Mouse (Mus musculus) midbrain, embryonic 14.5 days (tissue): ENCODE results near the gene Alk. TPM values are rescaled to one million over a fixed set of nuclear protein-coding genes. Genes with fewer than 3 reads are reported as not detected.

Source experiments
- ATAC-seq: fragments of 200-750 bp; cut with Nextera tagmentation; 2 replicates; pipeline ENCODE4 v1.8.0; 2017; ENCODE audit warnings: moderate number of reproducible peaks, moderate library complexity; ENCODE audit not compliant: low FRiP score, low TSS enrichment
- DNase-seq: peaks from one replicate; pipeline ENCODE4 v3.0.0-alpha.2; 2015
- H3K27ac ChIP-seq: fragments of 300-500 bp; sonication (generic); replicated peaks from 2 replicates; pipeline ENCODE4 v1.5.1; 2014; ENCODE audit warnings: mild to moderate bottlenecking, low read depth, low read length, moderate library complexity
- H3K27me3 ChIP-seq: fragments of 300-500 bp; sonication (generic); 2 replicates; pipeline ENCODE4 v1.6.1; 2014; ENCODE audit warnings: low read length, control low read depth, mixed read lengths; ENCODE audit not compliant: control insufficient read depth, insufficient read depth
- H3K36me3 ChIP-seq: fragments of 300-500 bp; sonication (generic); 2 replicates; pipeline ENCODE4 v1.6.1; 2014; ENCODE audit warnings: low read length, control low read depth; ENCODE audit not compliant: control insufficient read depth, insufficient read depth
- H3K4me1 ChIP-seq: fragments of 300-500 bp; sonication (generic); 2 replicates; pipeline ENCODE4 v1.6.1; 2014; ENCODE audit warnings: mild to moderate bottlenecking, antibody characterized with exemption, low read length, control low read depth; ENCODE audit not compliant: control insufficient read depth, insufficient read depth
- H3K4me2 ChIP-seq: fragments of 300-500 bp; sonication (generic); 2 replicates; pipeline ENCODE4 v1.6.1; 2014; ENCODE audit warnings: mild to moderate bottlenecking, low read length, moderate library complexity
- H3K4me3 ChIP-seq: fragments of 300-500 bp; sonication (generic); replicated peaks from 2 replicates; pipeline ENCODE4 v1.5.1; 2014; ENCODE audit warnings: low read depth, low read length
- H3K9ac ChIP-seq: fragments of 300-500 bp; sonication (generic); replicated peaks from 2 replicates; pipeline ENCODE4 v1.6.1; 2014; ENCODE audit warnings: mild to moderate bottlenecking, low read length, moderate library complexity
- H3K9me3 ChIP-seq: fragments of 300-500 bp; sonication (generic); 2 replicates; pipeline ENCODE4 v1.6.1; 2016; ENCODE audit warnings: low read length, control low read depth, mixed read lengths; ENCODE audit not compliant: control insufficient read depth
- WGBS: fragments of 180-500 bp; shearing (Covaris S2); extraction: QIAGEN DNeasy Blood & Tissue Kit; methylation state at CpG from one replicate; pipeline ENCODE4 v1.1.7; 2014; 5-methylcytosine and 5-hydroxymethylcytosine counted together
- polyA plus RNA-seq: library from polyadenylated mRNA; unstranded; fragments of >200 nt; fragmentation: Nextera tagmentation; extraction: Ambion mirVana; gene quantifications from 2 replicates; pipeline ENCODE4 v1.2.1, GENCODE M21; 2014

Alk gene
- polyA plus RNA-seq, 1 experiment from 2014 or later, result 2.6 TPM

GRCm38 (mm10) chr17:71871981-71872380 is 732.4 kb downstream of the Alk start:
- no peak overlapping the region for H3K27ac ChIP-seq
- no peak for ATAC-seq
- H3K4me3 ChIP-seq, result no peak overlapping the region
- no peak for DNase-seq
- H3K9ac ChIP-seq, result no peak overlapping the region
- no peaks in the 10 kb centered on the region for H3K9me3 ChIP-seq
- H3K4me2 ChIP-seq, result no peak overlapping the region
- no peaks in the 10 kb centered on the region for H3K27me3 ChIP-seq
- WGBS, result 87% methylated on average over 7 of the region's 7 CpGs
- no peaks in the 10 kb centered on the region for H3K36me3 ChIP-seq
- peaks cover 7% of the 10 kb centered on the region for H3K4me1 ChIP-seq

GRCm38 (mm10) chr17:71870641-71871040 is 733.8 kb downstream of the Alk start:
- H3K4me3 ChIP-seq, result no peak overlapping the region
- 100% methylated on average over 1 of the region's 1 CpGs for WGBS

GRCm38 (mm10) chr17:71870232-71870621 is 734.2 kb downstream of the Alk start:
- Histone ChIP-seq H3K36me3 (no peaks in the 10 kb centered on the region), H3K4me3 (no peak overlapping the region), H3K9me3 (no peaks in the 10 kb centered on the region), H3K4me1 (peaks cover 7% of the 10 kb centered on the region), H3K27ac (no peak overlapping the region), H3K9ac (no peak overlapping the region), H3K27me3 (no peaks in the 10 kb centered on the region), H3K4me2 (no peak overlapping the region)
- 89% methylated on average over 8 of the region's 8 CpGs for WGBS
- DNase-seq (peak; percentile 14), ATAC-seq (no peak)

More at GRCm38 (mm10) chr17:71870641-71871040, 733.8 kb downstream of the Alk start:
- ATAC-seq (no peak), DNase-seq (no peak)
- no peak overlapping the region for H3K4me2 ChIP-seq
- H3K27ac ChIP-seq, result no peak overlapping the region
- no peak overlapping the region for H3K9ac ChIP-seq
- H3K4me1 ChIP-seq, result peaks cover 7% of the 10 kb centered on the region
- H3K36me3 ChIP-seq, result no peaks in the 10 kb centered on the region
- no peaks in the 10 kb centered on the region for H3K9me3 ChIP-seq
- H3K27me3 ChIP-seq, result no peaks in the 10 kb centered on the region

- H3K4me1 ChIP-seq, result peaks cover 7% of the 10 kb centered on the region
- H3K4me3 ChIP-seq, result peak overlapping the region; percentile 43
- H3K27ac ChIP-seq, result no peak overlapping the region
- 5% methylated on average over 60 of the region's 60 CpGs for WGBS
- peak; percentile 75 for ATAC-seq
- DNase-seq, result peak; percentile 75
- H3K9me3 ChIP-seq, result no peaks in the 10 kb centered on the region
- peak overlapping the region; percentile 65 for H3K9ac ChIP-seq
- H3K4me2 ChIP-seq, result peak overlapping the region; percentile 82
- H3K27me3 ChIP-seq, result no peaks in the 10 kb centered on the region
- no peaks in the 10 kb centered on the region for H3K36me3 ChIP-seq
Measured at GRCm38 (mm10) chr17:71869372-71870231, 734.8 kb downstream of the Alk start.

- peaks cover 7% of the 10 kb centered on the region for H3K4me1 ChIP-seq
- H3K9me3 ChIP-seq, result no peaks in the 10 kb centered on the region
- H3K4me2 ChIP-seq, result peak overlapping the region; percentile 82
- H3K27ac ChIP-seq, result no peak overlapping the region
- no peaks in the 10 kb centered on the region for H3K27me3 ChIP-seq
- H3K4me3 ChIP-seq, result no peak overlapping the region
- peak; percentile 32 for DNase-seq
- H3K36me3 ChIP-seq, result no peaks in the 10 kb centered on the region
- 62% methylated on average over 12 of the region's 12 CpGs for WGBS
- no peak for ATAC-seq
- H3K9ac ChIP-seq, result no peak overlapping the region
Measured at GRCm38 (mm10) chr17:71868828-71869227, 735.6 kb downstream of the Alk start.

- ATAC-seq (no peak), DNase-seq (no peak)
- H3K27ac ChIP-seq, result no peak overlapping the region
- no peak overlapping the region for H3K9ac ChIP-seq
- no peaks in the 10 kb centered on the region for H3K36me3 ChIP-seq
- no peaks in the 10 kb centered on the region for H3K27me3 ChIP-seq
- H3K4me3 ChIP-seq, result no peak overlapping the region
- 95% methylated on average over 2 of the region's 2 CpGs for WGBS
- H3K4me2 ChIP-seq, result no peak overlapping the region
- no peaks in the 10 kb centered on the region for H3K9me3 ChIP-seq
- peaks cover 7% of the 10 kb centered on the region for H3K4me1 ChIP-seq
Measured at GRCm38 (mm10) chr17:71867892-71868291, 736.5 kb downstream of the Alk start.

- no peaks in the 10 kb centered on the region for H3K36me3 ChIP-seq
- H3K27me3 ChIP-seq, result no peaks in the 10 kb centered on the region
- ATAC-seq, result no peak
- no peak overlapping the region for H3K4me2 ChIP-seq
- H3K9ac ChIP-seq, result no peak overlapping the region
- no peak overlapping the region for H3K4me3 ChIP-seq
- H3K27ac ChIP-seq, result no peak overlapping the region
- no peak for DNase-seq
- peaks cover 7% of the 10 kb centered on the region for H3K4me1 ChIP-seq
- 87% methylated on average over 5 of the region's 5 CpGs for WGBS
- H3K9me3 ChIP-seq, result no peaks in the 10 kb centered on the region
Measured at GRCm38 (mm10) chr17:71865437-71865836, 739.0 kb downstream of the Alk start.

GRCm38 (mm10) chr17:71864039-71864438 is 740.4 kb downstream of the Alk start:
- H3K4me2 ChIP-seq, result no peak overlapping the region
- no peak for DNase-seq

GRCm38 (mm10) chr17:71862895-71863294 is 741.5 kb downstream of the Alk start:
- H3K4me3 ChIP-seq, result no peak overlapping the region
- H3K4me2 ChIP-seq, result no peak overlapping the region
- WGBS, result 89% methylated on average over 4 of the region's 4 CpGs
- H3K9ac ChIP-seq, result no peak overlapping the region
- no peaks in the 10 kb centered on the region for H3K27me3 ChIP-seq
- no peaks in the 10 kb centered on the region for H3K9me3 ChIP-seq
- H3K36me3 ChIP-seq, result no peaks in the 10 kb centered on the region
- no peak overlapping the region for H3K27ac ChIP-seq
- no peaks in the 10 kb centered on the region for H3K4me1 ChIP-seq
- DNase-seq (no peak), ATAC-seq (no peak)

More at GRCm38 (mm10) chr17:71864039-71864438, 740.4 kb downstream of the Alk start:
- H3K27ac ChIP-seq, result no peak overlapping the region
- no peaks in the 10 kb centered on the region for H3K27me3 ChIP-seq
- no peaks in the 10 kb centered on the region for H3K36me3 ChIP-seq
- no peaks in the 10 kb centered on the region for H3K4me1 ChIP-seq
- no peak overlapping the region for H3K9ac ChIP-seq
- 83% methylated on average over 8 of the region's 8 CpGs for WGBS
- H3K9me3 ChIP-seq, result no peaks in the 10 kb centered on the region
- H3K4me3 ChIP-seq, result no peak overlapping the region
- ATAC-seq, result no peak
